Mouse (Mus musculus): ENCODE data around the gene Kdelr1. TPM values are rescaled to one million over a fixed set of nuclear protein-coding genes. Genes with fewer than 3 reads are reported as not detected.

The Kdelr1 gene
- polyA plus RNA-seq, 1 experiment from 2014 or later, result 85.2 TPM

DNA sequence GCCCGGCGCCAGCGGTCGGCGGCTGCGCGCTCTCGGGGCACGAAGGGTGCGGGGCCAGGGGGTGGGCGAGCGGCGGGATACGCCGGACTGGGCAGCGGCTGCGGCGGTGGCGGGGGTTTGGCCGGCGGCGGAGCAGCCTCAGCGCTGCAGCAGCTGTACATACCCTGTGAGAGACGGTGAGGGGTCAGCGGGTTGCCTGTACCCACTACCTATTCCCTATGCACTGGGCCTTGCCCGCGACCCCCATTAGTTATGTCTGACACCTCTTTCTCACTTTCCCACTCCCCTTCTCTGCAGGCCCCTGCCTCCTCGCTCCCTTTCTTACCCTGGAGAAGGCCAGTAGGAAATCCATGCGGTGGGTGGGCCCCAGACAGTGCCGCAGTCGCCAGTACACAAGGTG lies 38.6 kb upstream of the Kdelr1 start:
- H3K9me3 ChIP-seq (replicated peaks; ENCODE audit: control insufficient read depth, low read length), result no peaks in the 10 kb centered on the region
- H3K4me1 ChIP-seq (ENCODE audit: control insufficient read depth, insufficient read depth, low read length), result peaks cover 5% of the 10 kb centered on the region; the same call in 1 of the 2 replicates
- peak overlapping the region; percentile 33 for H3K4me3 ChIP-seq (ENCODE audit: low read depth, low read length)
- no peaks in the 10 kb centered on the region for H3K36me3 ChIP-seq (replicated peaks; ENCODE audit: control insufficient read depth, insufficient read depth, low read depth, low read length)
- DNase-seq (ENCODE audit: low spot score) (no peak), ATAC-seq (replicated peaks; ENCODE audit: insufficient number of reproducible peaks, low FRiP score, low TSS enrichment, low read depth) (0 out of 2 replicates have a peak, but pooled peaks have one; percentile 6)
- no peak overlapping the region; the same call in 1 of the 2 replicates for H3K9ac ChIP-seq (replicated peaks; ENCODE audit: low read length)
- H3K4me2 ChIP-seq (ENCODE audit: low read depth, low read length), result peak overlapping the region; percentile 50
- H3K27ac ChIP-seq (replicated peaks; ENCODE audit: low read depth, low read length), result no peak overlapping the region
- 2% methylated on average over 22 of the region's 31 CpGs for WGBS
- peaks cover 41% of the 10 kb centered on the region for H3K27me3 ChIP-seq (ENCODE audit: control insufficient read depth, insufficient read depth, low read length)

DNA sequence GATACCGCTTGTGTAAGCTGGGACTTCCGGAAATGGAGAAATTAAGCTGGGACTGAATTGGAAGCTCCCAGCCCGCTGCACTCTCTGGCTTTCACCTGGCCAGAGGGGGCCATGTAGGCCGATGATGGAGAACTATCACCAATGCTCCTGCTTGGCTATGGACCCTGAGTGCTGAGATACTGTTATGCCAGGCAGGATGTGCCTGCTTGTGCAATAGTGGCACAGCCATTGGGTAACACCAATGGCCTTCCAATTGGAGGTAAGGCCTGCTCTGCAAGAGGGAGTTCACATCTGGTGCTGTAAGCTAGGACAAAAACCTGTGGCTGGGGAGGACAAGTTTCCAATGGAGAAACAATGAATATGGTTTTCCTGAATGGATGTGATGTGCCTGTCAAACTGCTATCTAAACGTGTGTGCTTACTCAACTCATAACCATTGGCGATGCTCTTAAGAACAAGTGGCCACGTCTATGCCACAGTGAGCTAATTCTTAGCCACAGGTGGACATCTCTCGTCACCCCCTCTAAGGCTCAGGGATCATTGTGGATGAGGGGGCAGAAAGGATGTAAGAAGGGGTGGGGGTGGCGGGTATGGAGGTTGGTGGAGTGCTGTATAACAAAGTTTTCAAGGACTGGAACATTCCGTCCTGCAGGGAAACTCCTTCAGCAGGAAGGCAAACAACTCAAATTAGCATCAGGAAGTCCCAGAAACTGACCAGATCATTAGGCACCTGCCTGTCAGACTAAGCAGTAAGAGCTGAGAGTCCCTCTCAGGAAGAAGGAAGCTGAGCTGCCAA lies 29.4 kb upstream of the Kdelr1 start:
- no peak for DNase-seq (ENCODE audit: low spot score)
- H3K27ac ChIP-seq (replicated peaks; ENCODE audit: low read depth, low read length), result no peak overlapping the region
- H3K9ac ChIP-seq (replicated peaks; ENCODE audit: low read length), result no peak overlapping the region
- H3K9me3 ChIP-seq (replicated peaks; ENCODE audit: control insufficient read depth, low read length), result no peaks in the 10 kb centered on the region
- H3K4me3 ChIP-seq (ENCODE audit: low read depth, low read length), result no peak overlapping the region
- H3K36me3 ChIP-seq (replicated peaks; ENCODE audit: control insufficient read depth, insufficient read depth, low read depth, low read length), result no peaks in the 10 kb centered on the region
- H3K27me3 ChIP-seq (ENCODE audit: control insufficient read depth, insufficient read depth, low read length), result no peaks in the 10 kb centered on the region
- no peaks in the 10 kb centered on the region for H3K4me1 ChIP-seq (ENCODE audit: control insufficient read depth, insufficient read depth, low read length)
- WGBS, result 87% methylated on average over 10 of the region's 10 CpGs
- ATAC-seq (replicated peaks; ENCODE audit: insufficient number of reproducible peaks, low FRiP score, low TSS enrichment, low read depth), result no peak
- no peak overlapping the region for H3K4me2 ChIP-seq (ENCODE audit: low read depth, low read length)

DNA sequence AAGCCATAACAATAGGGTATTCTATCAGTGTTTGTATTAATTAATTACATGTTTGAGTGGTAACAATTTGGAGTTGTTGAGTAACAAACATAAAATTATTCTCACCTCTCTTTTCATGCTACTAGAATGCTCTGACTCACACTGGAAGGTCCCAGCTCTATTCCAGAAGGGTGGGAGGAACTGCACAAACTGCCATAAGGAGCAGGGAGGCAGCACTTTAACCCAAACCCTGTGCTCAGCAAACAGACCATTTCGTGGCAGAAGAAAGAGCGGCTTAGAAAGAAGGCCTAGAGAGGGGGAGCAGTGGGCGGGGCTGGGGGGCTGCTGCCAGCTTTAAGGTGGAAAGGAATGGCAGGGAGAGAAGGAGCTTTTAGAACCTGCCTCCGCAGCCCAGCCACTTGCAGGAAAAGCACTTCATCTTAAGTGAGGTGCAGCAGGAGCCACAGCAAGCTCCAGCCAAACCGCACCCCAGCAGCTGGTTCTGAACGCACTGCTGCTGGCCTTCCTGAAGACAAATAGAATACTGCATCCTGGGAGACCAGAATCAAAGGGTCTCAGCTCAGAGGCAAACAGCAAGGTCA lies 24.0 kb upstream of the Kdelr1 start:
- DNase-seq (ENCODE audit: low spot score) (no peak), ATAC-seq (replicated peaks; ENCODE audit: insufficient number of reproducible peaks, low FRiP score, low TSS enrichment, low read depth) (no peak)
- H3K36me3 ChIP-seq (replicated peaks; ENCODE audit: control insufficient read depth, insufficient read depth, low read depth, low read length), result no peaks in the 10 kb centered on the region
- H3K9ac ChIP-seq (replicated peaks; ENCODE audit: low read length), result 0 out of 2 replicates have a peak overlapping the region, but pooled peaks have one; percentile 18
- no peak overlapping the region for H3K27ac ChIP-seq (replicated peaks; ENCODE audit: low read depth, low read length)
- H3K4me1 ChIP-seq (ENCODE audit: control insufficient read depth, insufficient read depth, low read length), result no peaks in the 10 kb centered on the region
- H3K27me3 ChIP-seq (ENCODE audit: control insufficient read depth, insufficient read depth, low read length), result no peaks in the 10 kb centered on the region
- no peak overlapping the region for H3K4me3 ChIP-seq (ENCODE audit: low read depth, low read length)
- WGBS, result 9% methylated on average over 6 of the region's 6 CpGs
- H3K9me3 ChIP-seq (replicated peaks; ENCODE audit: control insufficient read depth, low read length), result no peaks in the 10 kb centered on the region
- no peak overlapping the region for H3K4me2 ChIP-seq (ENCODE audit: low read depth, low read length)

DNA sequence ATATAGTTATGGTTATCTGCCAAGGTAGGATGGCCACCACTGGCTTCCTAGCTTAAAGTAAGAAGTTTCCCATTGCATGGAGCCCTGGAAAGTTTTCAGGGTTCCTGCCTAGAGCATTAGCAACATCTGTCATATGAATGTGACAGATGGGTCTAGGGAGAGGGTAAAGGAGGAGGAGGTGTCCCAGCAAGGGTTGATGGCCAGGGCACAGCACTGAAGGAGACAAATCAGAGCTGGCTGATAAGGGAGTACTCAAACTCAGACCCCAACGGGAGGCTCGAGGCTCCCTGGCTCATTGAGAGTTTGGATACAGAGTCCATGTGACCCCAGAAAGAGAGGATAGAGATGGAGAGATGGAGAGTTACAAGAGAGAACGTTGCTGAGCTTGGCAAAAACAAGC lies 21.9 kb upstream of the Kdelr1 start:
- H3K27ac ChIP-seq (replicated peaks; ENCODE audit: low read depth, low read length), result no peak overlapping the region
- H3K4me2 ChIP-seq (ENCODE audit: low read depth, low read length), result no peak overlapping the region
- DNase-seq (ENCODE audit: low spot score) (no peak), ATAC-seq (replicated peaks; ENCODE audit: insufficient number of reproducible peaks, low FRiP score, low TSS enrichment, low read depth) (no peak)
- no peaks in the 10 kb centered on the region for H3K9me3 ChIP-seq (replicated peaks; ENCODE audit: control insufficient read depth, low read length)
- no peaks in the 10 kb centered on the region for H3K36me3 ChIP-seq (replicated peaks; ENCODE audit: control insufficient read depth, insufficient read depth, low read depth, low read length)
- H3K4me1 ChIP-seq (ENCODE audit: control insufficient read depth, insufficient read depth, low read length), result no peaks in the 10 kb centered on the region
- 74% methylated on average over 3 of the region's 3 CpGs for WGBS
- no peak overlapping the region for H3K4me3 ChIP-seq (ENCODE audit: low read depth, low read length)
- no peaks in the 10 kb centered on the region for H3K27me3 ChIP-seq (ENCODE audit: control insufficient read depth, insufficient read depth, low read length)
- no peak overlapping the region for H3K9ac ChIP-seq (replicated peaks; ENCODE audit: low read length)

DNA sequence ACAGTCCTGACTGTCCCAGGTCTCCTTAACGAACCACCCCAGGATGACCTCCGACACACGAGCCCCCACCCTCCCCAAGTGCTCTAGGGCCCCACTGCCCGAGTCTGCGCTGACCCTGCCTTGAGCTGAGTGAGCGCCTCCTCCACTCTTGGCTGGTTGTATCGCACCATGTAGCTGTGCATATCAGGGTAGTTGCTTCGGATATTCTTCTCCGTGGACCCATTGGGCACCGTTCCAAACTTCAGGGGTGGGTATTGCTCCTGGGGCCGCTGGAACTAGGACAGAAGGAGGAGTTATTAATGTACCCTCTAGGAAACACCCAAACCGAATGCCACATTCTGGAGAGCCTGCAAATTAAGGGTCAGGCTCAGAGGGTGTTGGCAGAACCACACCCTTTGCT lies 19.5 kb upstream of the Kdelr1 start:
- Histone ChIP-seq H3K4me3 (ENCODE audit: low read depth, low read length) (no peak overlapping the region), H3K27me3 (ENCODE audit: control insufficient read depth, insufficient read depth, low read length) (peaks cover 11% of the 10 kb centered on the region), H3K9me3 (replicated peaks; ENCODE audit: control insufficient read depth, low read length) (no peaks in the 10 kb centered on the region), H3K36me3 (replicated peaks; ENCODE audit: control insufficient read depth, insufficient read depth, low read depth, low read length) (no peaks in the 10 kb centered on the region), H3K9ac (replicated peaks; ENCODE audit: low read length) (no peak overlapping the region), H3K4me2 (ENCODE audit: low read depth, low read length) (no peak overlapping the region), H3K4me1 (ENCODE audit: control insufficient read depth, insufficient read depth, low read length) (no peaks in the 10 kb centered on the region), H3K27ac (replicated peaks; ENCODE audit: low read depth, low read length) (no peak overlapping the region)
- ATAC-seq (replicated peaks; ENCODE audit: insufficient number of reproducible peaks, low FRiP score, low TSS enrichment, low read depth) (no peak), DNase-seq (ENCODE audit: low spot score) (no peak)
- 79% methylated on average over 12 of the region's 12 CpGs for WGBS

GRCm38 (mm10) chr7:45856950-45857901 lies 15.3 kb upstream of the Kdelr1 start:
- Histone ChIP-seq H3K4me3 (ENCODE audit: low read depth, low read length) (peak overlapping the region; percentile 32), H3K36me3 (replicated peaks; ENCODE audit: control insufficient read depth, insufficient read depth, low read depth, low read length) (no peaks in the 10 kb centered on the region), H3K4me2 (ENCODE audit: low read depth, low read length) (peak overlapping the region; percentile 61), H3K27ac (replicated peaks; ENCODE audit: low read depth, low read length) (no peak overlapping the region), H3K4me1 (ENCODE audit: control insufficient read depth, insufficient read depth, low read length) (no peaks in the 10 kb centered on the region), H3K27me3 (ENCODE audit: control insufficient read depth, insufficient read depth, low read length) (peaks cover 11% of the 10 kb centered on the region), H3K9ac (replicated peaks; ENCODE audit: low read length) (peak overlapping the region; percentile 39), H3K9me3 (replicated peaks; ENCODE audit: control insufficient read depth, low read length) (no peaks in the 10 kb centered on the region)
- DNase-seq (ENCODE audit: low spot score), result peak; percentile 45
- no peak for ATAC-seq (replicated peaks; ENCODE audit: insufficient number of reproducible peaks, low FRiP score, low TSS enrichment, low read depth)
- 3% methylated on average over 30 of the region's 30 CpGs for WGBS

GRCm38 (mm10) chr7:45859008-45859407 lies 13.6 kb upstream of the Kdelr1 start:
- no peak for ATAC-seq (replicated peaks; ENCODE audit: insufficient number of reproducible peaks, low FRiP score, low TSS enrichment, low read depth)

More at GRCm38 (mm10) chr7:45859008-45859407, 13.6 kb upstream of the Kdelr1 start:
- Histone ChIP-seq H3K4me2 (ENCODE audit: low read depth, low read length) (no peak overlapping the region), H3K9ac (replicated peaks; ENCODE audit: low read length) (no peak overlapping the region), H3K9me3 (replicated peaks; ENCODE audit: control insufficient read depth, low read length) (no peaks in the 10 kb centered on the region), H3K4me1 (ENCODE audit: control insufficient read depth, insufficient read depth, low read length) (no peaks in the 10 kb centered on the region), H3K27me3 (ENCODE audit: control insufficient read depth, insufficient read depth, low read length) (peaks cover 11% of the 10 kb centered on the region), H3K27ac (replicated peaks; ENCODE audit: low read depth, low read length) (no peak overlapping the region), H3K4me3 (ENCODE audit: low read depth, low read length) (no peak overlapping the region), H3K36me3 (replicated peaks; ENCODE audit: control insufficient read depth, insufficient read depth, low read depth, low read length) (no peaks in the 10 kb centered on the region)
- DNase-seq (ENCODE audit: low spot score), result no peak
- WGBS, result 67% methylated on average over 4 of the region's 4 CpGs
